Mouse (Mus musculus) Patski (cell line): ENCODE data around the gene Gm21028. TPM values are rescaled to one million over a fixed set of nuclear protein-coding genes. Genes with fewer than 3 reads are reported as not detected.
"Not testable (repeated sequence)": the region's sequence is repeated elsewhere in the genome, so short reads cannot be mapped to it uniquely, and the experiment has no call there.

ENCODE experiments used
- ATAC-seq: fragments of 100-300 bp; one replicate; pipeline ENCODE4 v1.8.0; 2021
- CTCF ChIA-PET: fragments of 350-600 bp; sonication (Branson Sonifier 250); formaldehyde crosslinking; loops from one replicate; lab custom pipeline; 2022; ENCODE audit warnings: inconsistent platforms; lab: Charles Lee
- POLR2A ChIA-PET: fragments of 350-600 bp; sonication (Branson Sonifier 250); formaldehyde crosslinking; loops from one replicate; lab custom pipeline; 2022; ENCODE audit warnings: antibody characterized with exemption, inconsistent platforms; lab: Charles Lee
- DNase-seq: peaks from one replicate; pipeline ENCODE4 v3.0.0-alpha.2; 2011; ENCODE audit warnings: low read depth, low spot score
- H3K27me3 ChIP-seq: fragments of 371-371 bp; one replicate; pipeline ENCODE4 v1.5.1; 2021
- CTCF ChIP-seq: fragments of 100-300 bp; IDR thresholded peaks from one replicate; pipeline ENCODE4 v1.5.1; 2021
- in situ Hi-C: fragments of 300-500 bp; cut with MboI; formaldehyde crosslinking; loops from 3 replicates; pipeline ENCODE4 v1.11.1; 2018; ENCODE audit warnings: low pct_unique_long_range_greater_than_20kb, mixed read lengths
- polyA plus RNA-seq: library from polyadenylated mRNA; unstranded; gene quantifications from one replicate; pipeline ENCODE4 v1.2.3, GENCODE M21; 2021

Gm21028 gene
- polyA plus RNA-seq, result not detected

DNA sequence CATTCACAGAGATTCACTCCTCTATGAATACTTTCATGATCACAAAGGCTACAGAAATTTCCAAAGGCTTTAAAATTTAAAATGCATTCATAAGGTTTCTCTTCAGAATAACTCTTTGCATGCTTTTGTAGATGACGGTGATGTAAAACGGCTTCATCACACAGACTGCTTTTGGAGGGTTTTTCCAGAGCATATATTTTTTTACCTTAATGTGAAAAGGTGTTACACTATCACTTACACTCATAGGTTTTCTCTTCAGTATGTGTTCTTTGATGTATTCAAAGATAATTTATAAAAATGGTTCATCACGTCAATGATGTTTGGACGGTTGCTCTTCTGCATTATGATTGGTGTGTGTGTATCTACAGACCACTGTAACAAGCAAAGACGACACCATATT is at the start of gene Gm21028:
Gene Gm21028, minus strand, starts transcription at position 101 of the 400 bp plus-strand sequence.
- POLR2A ChIA-PET, result no interaction called here
- no peaks in the 10 kb centered on the region for H3K27me3 ChIP-seq
- CTCF ChIA-PET, result no interaction called here
- DNase-seq (no peak), ATAC-seq (no peak)
- no peak for TF ChIP-seq CTCF
- in situ Hi-C loops, result no loop called here

DNA sequence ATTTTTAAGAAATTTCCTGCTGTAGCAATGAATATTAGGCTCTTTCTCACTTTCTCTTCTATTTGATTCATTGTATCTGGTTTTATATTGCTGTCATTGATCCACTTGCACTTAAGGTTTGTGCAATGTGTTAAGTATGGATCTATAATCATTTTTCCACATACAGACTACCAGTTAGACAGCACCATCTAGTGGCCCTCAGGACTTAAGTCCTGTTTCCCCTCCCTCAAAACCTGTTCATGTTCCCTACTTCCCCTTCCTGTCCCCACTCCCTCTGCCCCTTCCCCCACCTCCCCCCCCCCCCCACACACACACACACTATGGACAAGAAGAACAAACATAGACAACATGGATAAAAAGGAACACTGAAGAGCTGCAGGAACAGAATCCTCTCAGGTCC is 17.3 kb upstream of the Gm21028 start:
- H3K27me3 ChIP-seq, in situ Hi-C loops, POLR2A ChIA-PET, ATAC-seq, CTCF ChIA-PET, DNase-seq: not testable (repeated sequence)

DNA sequence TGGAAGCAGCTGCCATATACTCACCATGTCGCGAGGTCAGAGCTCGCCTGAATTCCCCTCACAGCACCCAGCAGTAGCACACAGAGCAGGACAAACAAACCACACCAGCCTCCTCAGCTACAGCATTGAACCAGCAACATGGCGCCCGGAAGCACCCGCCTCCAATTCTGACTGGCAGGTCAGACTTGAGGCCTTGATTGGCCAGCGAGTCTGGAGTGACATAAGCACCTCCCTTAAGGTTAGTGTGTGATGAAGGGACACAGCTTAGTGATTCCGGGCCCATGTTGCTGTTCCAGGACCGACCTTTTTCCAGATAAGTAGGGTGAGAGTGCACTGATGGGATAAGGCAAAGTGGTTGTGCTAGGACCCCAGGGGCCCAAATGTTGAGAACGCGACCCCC is 14.0 kb upstream of the Gm21028 start, which contains the start of gene Zfp977:
Gene Zfp977, minus strand, starts transcription at position 135 of the 400 bp plus-strand sequence.
- ATAC-seq, CTCF ChIA-PET, DNase-seq, POLR2A ChIA-PET, H3K27me3 ChIP-seq: not testable (repeated sequence)
- in situ Hi-C loops, result loop anchor here (5.0 kb wide), 1 partner anchor 585 kb away; no protein-coding TSS in a partner anchor

DNA sequence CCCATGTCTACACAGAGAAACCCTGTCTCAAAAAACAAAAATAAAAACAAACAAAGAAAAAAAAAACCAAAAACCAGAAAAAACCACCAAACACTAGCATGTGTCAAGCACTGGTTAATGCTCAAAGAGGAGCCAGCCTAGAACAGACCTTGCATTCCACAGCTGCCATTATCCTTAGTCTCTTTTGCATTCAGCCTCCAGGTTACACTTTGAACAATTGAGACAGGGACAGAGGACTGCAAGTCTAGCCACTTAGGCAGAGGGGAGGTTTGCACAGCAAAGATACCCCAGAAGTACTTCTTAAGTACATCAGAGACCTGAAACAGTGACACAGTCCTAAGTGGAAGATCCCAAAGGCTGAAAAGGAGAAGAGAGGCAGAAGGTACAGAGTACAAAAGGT is 12.9 kb upstream of the Gm21028 start:
- POLR2A ChIA-PET, H3K27me3 ChIP-seq, DNase-seq, CTCF ChIA-PET, ATAC-seq: not testable (repeated sequence)
- in situ Hi-C loops, result loop anchor here (5.0 kb wide), 1 partner anchor 586 kb away; no protein-coding TSS in a partner anchor

DNA sequence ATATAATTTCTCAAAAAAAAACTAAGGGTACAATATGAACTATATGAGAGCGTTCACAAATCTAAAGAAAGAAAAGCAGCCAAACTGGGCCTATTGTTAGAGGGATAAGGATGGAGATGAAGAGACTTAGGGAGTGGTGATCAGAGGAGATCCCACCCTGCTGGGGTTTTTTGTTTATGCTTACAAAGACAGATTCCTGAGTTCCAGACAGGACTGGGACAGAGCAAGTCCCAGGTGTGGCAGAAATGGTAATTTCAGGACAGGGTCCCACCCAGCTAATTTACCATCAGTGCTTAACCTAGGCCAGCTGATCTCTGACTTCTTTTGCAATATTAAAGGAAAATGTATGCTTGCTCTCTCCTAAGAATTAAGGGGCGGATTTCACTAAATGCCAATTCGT is 26.6 kb downstream of the Gm21028 start:
- ChIA-PET CTCF (no interaction called here), POLR2A (no interaction called here)
- in situ Hi-C loops, result no loop called here
- DNase-seq (no peak), ATAC-seq (no peak)
- no peaks in the 10 kb centered on the region for H3K27me3 ChIP-seq
- no peak for TF ChIP-seq CTCF

Other genes with a start within 250 kb of the Gm21028 start
- not detected for gene 4933421I07Rik, start 130.5 kb downstream of the Gm21028 start, polyA plus RNA-seq
- gene Zfp141, start 72.8 kb downstream of the Gm21028 start, polyA plus RNA-seq, result 3.9 TPM
- 0.30 TPM for gene Zfp977, start 14.0 kb upstream of the Gm21028 start, polyA plus RNA-seq
- gene Zfp976, start 64.0 kb upstream of the Gm21028 start, polyA plus RNA-seq, result 2.0 TPM
- gene Zfp975, start 114.2 kb upstream of the Gm21028 start, polyA plus RNA-seq, result 2.7 TPM
- not detected for gene Gm17067, start 148.4 kb upstream of the Gm21028 start, polyA plus RNA-seq
- 0.05 TPM for gene Vmn2r62, start 214.9 kb upstream of the Gm21028 start, polyA plus RNA-seq